Mouse (Mus musculus) heart, adult 2 months (tissue): Measurements from ENCODE around the gene Adcy6.

ENCODE experiments used
- CTCF ChIP-seq: fragments of 200-600 bp; IDR thresholded peaks from 2 replicates; pipeline ENCODE4 v1.8.1; 2022; ENCODE audit warnings: antibody characterized with exemption, mild to moderate bottlenecking, moderate library complexity
- POLR2A ChIP-seq: fragments of 200-500 bp; IDR thresholded peaks from 2 replicates; pipeline ENCODE4 v1.6.1; 2011; ENCODE audit warnings: mild to moderate bottlenecking, low read depth, low read length, control low read depth; ENCODE audit not compliant: insufficient read depth

GRCm38 (mm10) chr15:98629464-98629863 is 19.6 kb upstream of the Adcy6 start:
- TF ChIP-seq CTCF (no peak), POLR2A (no peak)
